Mouse (Mus musculus): ENCODE results near the gene Dpp6. TPM values are rescaled to one million over a fixed set of nuclear protein-coding genes. Genes with fewer than 3 reads are reported as not detected.

Dpp6 gene
- 8.2 and 10.3 TPM in 2 replicates for polyA plus RNA-seq (2012; rRNA removed)

- DNase-seq (ENCODE audit: low read depth): no peak
Measured at GRCm38 (mm10) chr5:26816975-26817941, at the start of gene Dpp6. Gene Dpp6 (plus strand): TSS chr5:26817203.

- DNase-seq (ENCODE audit: low read depth): no peak
Measured at GRCm38 (mm10) chr5:26783955-26784354, 33.0 kb upstream of the Dpp6 start.

DNA sequence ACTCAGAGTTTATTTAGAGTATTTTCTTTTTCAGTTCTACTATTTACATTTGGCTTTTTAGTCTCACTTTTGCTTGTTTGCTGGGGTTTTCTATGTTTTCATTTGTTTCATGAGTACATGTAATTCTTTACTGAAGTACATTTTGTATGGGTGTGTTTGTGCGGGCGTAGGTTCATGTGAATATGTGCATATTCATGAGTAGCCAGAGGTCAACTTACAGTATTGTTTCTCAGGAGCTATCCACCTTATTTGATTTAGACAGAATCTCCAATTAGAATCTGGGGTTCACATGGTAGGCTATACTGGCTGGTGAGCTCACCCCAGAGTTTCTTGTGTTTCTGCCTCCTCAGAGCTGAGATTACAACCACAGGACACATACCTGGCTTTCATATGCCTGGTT is 21.5 kb upstream of the Dpp6 start:
- no peak for DNase-seq (ENCODE audit: low read depth)

DNA sequence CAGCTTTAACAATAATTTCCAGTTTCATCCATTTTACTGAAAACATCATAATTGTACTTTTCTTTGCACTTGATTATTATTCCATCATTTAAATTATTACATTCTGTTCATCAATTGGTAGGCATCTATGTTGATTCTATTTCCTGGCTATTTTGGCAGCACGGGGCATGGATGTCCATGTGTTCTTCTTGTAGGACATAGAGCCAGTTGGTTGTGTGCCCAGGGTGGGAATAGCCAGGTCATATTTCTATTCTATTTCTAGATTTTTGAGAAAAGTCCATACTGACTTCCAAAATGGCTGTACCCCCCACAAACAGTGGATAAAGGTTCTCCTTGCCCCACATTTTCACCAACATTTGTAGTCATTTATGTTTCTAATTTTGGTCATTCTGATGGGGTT is 19.0 kb downstream of the Dpp6 start:
- DNase-seq (ENCODE audit: low read depth): no peak

- no peak for DNase-seq (ENCODE audit: low read depth)
Measured at GRCm38 (mm10) chr5:26841151-26841550, 24.1 kb downstream of the Dpp6 start.

DNA sequence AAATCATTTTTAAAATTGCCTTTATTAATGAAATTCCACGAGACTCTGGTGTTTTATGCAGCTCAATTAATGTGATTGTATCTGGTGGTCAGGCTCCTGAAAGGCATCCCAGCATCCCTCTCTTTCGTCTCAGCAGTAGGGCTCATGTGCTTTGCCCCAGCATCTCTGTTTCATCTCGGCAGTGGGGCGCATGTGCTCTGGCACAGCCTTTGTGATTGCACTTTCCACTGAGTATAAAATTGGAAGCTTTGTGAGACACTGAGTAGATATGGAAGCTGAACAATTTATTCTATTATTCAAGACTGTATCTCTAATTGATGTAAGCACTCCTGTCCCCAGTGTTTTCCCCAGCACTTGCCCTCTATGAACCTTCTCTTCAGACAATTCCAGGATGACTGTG is 37.7 kb downstream of the Dpp6 start:
- no peak for DNase-seq (ENCODE audit: low read depth)

DNA sequence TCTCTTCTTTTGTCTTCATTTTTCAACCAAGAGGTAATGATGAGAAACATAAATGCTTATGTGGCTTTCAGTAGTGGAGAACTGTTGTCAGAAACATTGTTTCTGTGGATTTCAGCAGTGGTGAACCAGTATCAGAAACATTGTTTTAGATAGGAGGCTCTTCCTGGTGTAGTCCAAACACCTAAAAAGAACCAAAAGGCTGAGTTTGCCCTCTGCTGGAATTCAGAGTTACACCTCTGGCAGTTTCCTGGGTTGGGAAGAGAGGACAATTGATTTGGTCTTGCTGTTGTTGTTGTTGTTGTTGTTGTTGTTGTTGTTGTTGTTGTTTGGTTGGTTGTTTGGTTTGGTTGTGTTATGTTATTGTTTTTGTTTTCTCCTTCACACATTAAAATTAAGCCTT is 58.4 kb downstream of the Dpp6 start:
- DNase-seq (ENCODE audit: low read depth): no peak

- no peak for DNase-seq (ENCODE audit: low read depth)
Measured at GRCm38 (mm10) chr5:26887496-26887895, 70.5 kb downstream of the Dpp6 start.

DNA sequence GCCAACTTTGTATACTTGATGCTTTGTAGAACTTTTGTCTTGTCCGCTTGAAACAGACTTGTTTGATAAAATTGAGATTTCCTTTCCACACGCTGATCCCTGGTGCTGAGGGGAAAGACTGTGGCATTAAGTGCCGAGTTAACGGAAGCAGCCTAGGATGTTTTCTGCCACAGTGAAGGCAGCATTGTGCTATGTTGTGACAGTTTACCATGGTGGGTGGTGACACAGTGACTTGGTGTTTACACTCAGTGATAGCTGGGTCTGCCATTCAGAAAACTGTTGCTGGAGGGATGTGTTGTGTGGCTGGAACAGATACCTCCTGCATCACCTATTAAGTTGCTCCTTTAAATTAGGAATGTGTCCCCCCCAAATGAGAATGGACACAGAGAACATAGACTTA is 71.1 kb downstream of the Dpp6 start:
- DNase-seq (ENCODE audit: low read depth): no peak

DNA sequence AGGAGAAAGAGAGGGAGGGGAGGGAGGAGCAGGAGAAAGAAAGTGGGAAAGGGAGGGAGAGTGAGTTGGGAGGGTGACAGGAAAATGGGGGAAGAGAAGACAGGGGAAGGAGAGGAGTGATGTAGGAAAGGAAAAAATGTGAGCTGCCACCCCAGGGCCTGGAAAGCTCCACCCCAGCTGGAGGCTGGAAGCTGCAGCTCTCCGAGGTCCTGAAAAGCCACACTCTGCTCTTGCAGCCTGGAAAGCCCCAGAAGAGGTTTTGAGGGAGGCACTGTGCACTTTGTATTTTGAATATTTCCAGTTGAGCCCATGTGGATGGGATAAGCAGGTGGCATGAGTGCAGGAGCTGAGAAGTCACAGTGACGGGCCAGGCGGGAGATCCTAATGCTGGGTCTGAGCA is 77.3 kb downstream of the Dpp6 start:
- no peak for DNase-seq (ENCODE audit: low read depth)

DNA sequence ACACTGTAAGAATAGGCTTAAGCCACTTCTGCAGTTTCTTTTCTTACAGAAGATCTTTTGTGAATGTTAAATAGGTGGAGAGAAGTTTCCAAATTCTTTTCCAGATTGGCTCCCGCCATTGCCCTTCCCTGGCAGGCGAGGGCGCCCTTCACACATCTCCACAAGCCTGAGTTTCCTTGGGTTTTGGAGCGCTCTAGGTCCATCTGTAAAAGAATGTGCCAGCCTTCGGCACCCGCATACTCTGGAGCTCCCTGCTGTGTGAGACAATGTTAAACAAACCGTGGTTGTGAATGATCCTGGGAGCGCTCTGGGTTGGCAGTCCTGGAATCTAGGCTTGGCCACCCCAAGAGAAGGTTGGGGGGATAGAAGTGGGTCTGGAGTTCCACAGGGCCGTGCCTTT is 86.8 kb downstream of the Dpp6 start:
- no peak for DNase-seq (ENCODE audit: low read depth)

- no peak for DNase-seq (ENCODE audit: low read depth)
Measured at GRCm38 (mm10) chr5:26904324-26905041, 87.5 kb downstream of the Dpp6 start.

DNA sequence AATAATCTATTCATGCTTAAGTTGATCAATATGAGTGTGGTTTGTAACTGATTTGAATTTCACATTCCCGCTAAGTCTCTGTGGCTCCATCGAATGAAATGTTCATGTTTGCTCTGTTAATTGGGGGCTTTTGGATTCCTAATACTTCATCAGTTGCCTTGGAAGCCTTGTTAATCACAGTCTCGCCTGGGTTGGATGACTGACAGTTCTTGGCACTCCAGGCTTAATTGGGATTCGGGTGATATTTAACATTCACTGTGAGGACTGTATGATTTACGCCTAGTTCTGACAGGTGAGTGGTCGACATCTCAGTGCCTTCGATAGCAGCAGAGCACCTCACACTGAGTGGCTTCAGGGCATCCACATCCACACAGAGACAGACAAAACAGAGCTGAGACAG is 90.1 kb downstream of the Dpp6 start:
- no peak for DNase-seq (ENCODE audit: low read depth)

GRCm38 (mm10) chr5:26908612-26909011 is 91.6 kb downstream of the Dpp6 start:
- DNase-seq (ENCODE audit: low read depth): no peak

DNA sequence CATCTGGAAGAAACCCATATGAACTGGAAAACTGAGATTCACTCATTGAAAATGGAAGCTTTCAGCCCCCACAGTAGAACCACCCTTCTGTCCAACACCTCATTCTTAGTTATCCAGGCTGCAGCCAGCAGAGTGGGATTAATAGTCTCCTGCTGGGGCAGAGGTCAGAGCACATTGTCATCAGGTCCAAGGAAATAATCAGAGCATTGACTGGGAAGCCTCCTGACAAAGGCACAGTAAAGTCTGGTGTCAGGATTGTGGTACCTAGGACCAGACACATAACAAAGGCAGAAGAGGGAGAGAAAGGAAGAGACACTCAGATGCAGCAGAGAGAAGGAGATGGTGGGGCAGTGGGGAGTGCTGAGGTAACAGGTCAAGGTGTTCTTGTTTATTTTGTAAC is 93.3 kb downstream of the Dpp6 start:
- no peak for DNase-seq (ENCODE audit: low read depth)

GRCm38 (mm10) chr5:26911965-26912364 is 95.0 kb downstream of the Dpp6 start:
- DNase-seq (ENCODE audit: low read depth): no peak

- DNase-seq (ENCODE audit: low read depth): no peak
Measured at GRCm38 (mm10) chr5:26918763-26919162, 101.8 kb downstream of the Dpp6 start.

GRCm38 (mm10) chr5:26924552-26924951 is 107.5 kb downstream of the Dpp6 start:
- DNase-seq (ENCODE audit: low read depth): no peak

DNA sequence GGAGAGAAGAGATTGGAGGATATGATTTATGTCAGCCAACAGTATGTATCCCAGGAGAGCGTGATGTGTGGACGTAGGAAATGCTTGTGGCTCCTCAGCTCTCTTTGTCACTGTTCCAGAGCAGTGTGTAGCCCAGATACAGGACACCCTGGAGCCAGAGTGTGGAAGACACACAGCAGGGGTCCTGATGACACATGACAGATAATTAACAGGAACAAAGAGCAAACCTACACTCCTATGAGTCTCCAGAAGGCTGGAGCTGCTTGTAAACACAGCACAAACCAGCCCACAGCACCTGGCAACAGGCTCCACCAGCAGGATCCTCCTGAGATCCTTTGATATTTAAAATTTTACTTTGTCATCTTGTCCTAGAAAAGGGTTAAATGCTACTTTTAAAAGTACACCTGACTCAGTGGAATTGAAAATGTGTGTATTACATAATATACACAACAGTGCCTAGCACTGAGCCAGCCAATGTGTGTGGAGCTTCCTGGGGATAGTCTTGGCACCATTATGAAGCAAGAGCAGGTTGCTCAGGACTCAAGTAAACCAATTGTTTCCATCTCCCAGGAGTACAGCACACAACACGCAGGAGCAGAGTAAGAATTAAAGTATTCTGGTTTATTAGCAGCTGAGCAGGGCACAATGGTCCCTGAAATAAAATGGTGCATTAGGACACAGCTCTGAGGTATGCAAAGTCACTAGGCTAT is 115.6 kb downstream of the Dpp6 start:
- DNase-seq (ENCODE audit: low read depth): no peak

- DNase-seq (ENCODE audit: low read depth): no peak
Measured at GRCm38 (mm10) chr5:26934911-26935310, 117.9 kb downstream of the Dpp6 start.

DNA sequence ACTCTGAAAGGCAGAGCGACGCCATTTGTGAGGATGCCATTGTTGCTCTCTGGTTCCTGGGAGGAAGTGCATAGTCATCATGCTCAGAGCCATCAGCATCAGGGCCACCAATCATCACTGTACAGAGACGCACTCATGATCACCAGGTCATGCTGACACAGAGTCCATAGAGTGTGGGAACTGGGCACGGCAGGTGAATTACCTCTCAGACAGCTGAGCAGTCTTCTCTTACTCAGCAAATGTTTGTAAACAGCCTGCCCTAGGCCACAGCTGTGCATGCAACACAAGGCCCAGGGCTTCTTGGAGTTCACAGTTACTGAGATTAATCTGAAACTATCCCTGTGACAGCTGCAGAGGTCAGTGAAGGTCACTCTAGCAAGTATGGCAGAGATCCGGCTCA is 124.5 kb downstream of the Dpp6 start:
- DNase-seq (ENCODE audit: low read depth): no peak

DNA sequence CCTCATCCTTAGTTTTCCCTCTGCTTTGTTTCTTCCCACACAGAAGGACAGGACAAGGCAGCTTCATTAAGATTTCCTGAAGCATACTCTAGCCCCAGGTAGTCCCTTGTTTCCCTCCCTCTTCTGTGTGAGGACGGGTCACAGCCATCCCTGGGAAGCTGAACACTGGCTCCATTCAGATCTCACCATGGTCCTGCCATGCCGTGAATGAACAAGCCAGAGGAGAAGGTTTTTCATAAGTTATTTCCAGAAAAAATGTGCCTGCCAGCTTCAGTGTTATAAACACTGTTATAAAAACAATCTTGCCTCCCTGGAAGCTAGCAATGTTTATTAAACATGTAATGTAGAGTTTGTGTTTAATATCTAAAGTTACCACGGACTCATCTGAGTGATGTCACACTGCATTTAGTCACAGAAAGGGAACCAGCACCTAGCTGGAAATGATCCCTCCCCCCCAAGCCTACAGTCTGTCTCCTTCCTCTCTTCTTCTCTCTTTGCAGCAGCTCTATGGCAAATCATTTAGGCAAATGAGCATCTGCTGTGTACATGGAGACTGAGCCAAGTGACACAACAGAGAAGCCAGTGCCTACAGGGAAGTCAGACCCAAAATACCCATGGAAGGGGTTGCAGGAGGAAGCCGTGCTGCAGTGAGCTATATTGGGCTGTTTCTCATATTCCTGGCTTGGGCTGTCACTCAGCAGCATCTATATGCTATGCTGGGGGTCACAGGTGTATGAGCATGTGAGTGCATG is 128.3 kb downstream of the Dpp6 start:
- DNase-seq (ENCODE audit: low read depth): no peak

Measured in gonadal fat pad, adult 2 months (tissue).